Mouse (Mus musculus): ENCODE measurements at regions not wholly inside any gene's neighbourhood (a gene's known extent, or its start where the extent isn't known, plus 50 kb on each side); places are given as distances from the start of the nearest gene placed in this dataset.

GRCm38 (mm10) chr16:76438093-76438883 lies 64.7 kb upstream of the Nrip1 start:
- TF ChIP-seq CTCF (conservative IDR thresholded peaks at IDR 0.05; ENCODE audit: low read length) (no peak), NANOG (IDR thresholded peaks at IDR 0.05; ENCODE audit: borderline replicate concordance, low read length) (no peak)

All from E14TG2a.4 (cell line).